Mouse (Mus musculus) brown adipose tissue, adult 24 weeks (tissue): ENCODE measurements at regions not wholly inside any gene's neighbourhood (a gene's known extent, or its start where the extent isn't known, plus 50 kb on each side); places are given as distances from the start of the nearest gene placed in this dataset.
"Not testable (repeated sequence)": the region's sequence is repeated elsewhere in the genome, so short reads cannot be mapped to it uniquely, and the experiment has no call there.

Source experiments
- H3K27ac ChIP-seq: fragments of 200-500 bp; replicated peaks from 2 replicates; pipeline ENCODE4 v1.5.1; 2012; ENCODE audit warnings: low read depth, mild to moderate bottlenecking, low read length
- H3K4me1 ChIP-seq: fragments of 200-500 bp; 2 replicates; pipeline ENCODE4 v1.6.1; 2012; ENCODE audit warnings: low read length, mixed read lengths; ENCODE audit not compliant: control insufficient read depth, insufficient read depth, insufficient read length
- H3K4me3 ChIP-seq: fragments of 200-500 bp; 2 replicates; pipeline ENCODE4 v1.5.1; 2012; ENCODE audit warnings: low read depth, mild to moderate bottlenecking, low read length, moderate library complexity; ENCODE audit not compliant: insufficient read depth

DNA sequence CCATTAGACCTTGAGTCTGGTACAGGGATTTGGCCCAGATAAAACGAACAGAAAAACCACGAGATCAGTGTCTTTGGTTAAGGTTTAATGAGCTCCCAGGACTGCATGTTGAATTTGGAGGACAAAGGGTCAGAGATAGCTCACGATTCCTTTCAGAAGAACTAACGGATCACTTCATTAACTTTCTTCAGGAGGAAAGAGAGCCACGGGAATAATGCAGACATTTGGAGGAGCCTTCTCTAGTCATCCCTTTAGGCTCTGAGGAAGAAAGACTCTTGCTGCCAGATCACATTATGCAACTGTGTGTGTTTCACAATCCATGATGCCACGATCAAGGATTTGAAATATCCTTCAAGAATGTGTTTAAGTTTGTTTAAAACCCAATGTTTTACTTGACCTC lies 83.7 kb upstream of the Gm12728 start:
- H3K4me1 ChIP-seq: no peaks in the 10 kb centered on the region
- H3K4me3 ChIP-seq: no peak overlapping the region
- no peak overlapping the region for H3K27ac ChIP-seq

DNA sequence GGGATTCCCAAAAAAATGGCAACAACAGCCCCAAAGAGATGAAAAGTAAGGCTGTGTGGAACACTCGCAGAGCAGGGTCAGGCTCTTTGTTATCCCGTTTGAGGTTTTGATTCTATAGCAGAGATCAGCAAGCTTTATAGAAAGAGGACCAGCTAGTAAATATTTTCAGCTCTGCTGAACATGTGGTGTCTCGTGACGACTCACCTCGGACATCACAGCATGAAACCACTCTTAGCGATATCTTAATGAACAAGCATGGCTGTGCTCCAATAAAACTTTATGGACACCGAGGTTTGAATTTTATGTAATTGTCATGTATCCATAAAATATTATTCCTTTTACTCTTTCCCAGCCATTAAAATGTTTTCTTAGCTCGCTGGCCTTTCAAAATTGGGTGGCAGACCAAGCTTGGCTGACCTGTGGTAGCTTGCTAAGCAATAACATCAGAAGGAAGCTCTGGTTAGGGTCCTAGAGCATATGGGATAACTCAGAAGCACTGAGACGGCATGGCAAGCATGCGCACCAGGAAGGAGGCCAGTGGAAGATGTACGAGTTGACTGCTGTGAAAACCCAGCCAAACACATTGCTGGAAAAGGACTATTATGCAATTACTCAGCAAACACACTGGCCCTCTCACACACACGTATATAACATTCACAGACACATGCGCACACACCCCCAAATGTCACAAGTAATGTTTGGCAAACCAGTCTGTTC lies 81.4 kb upstream of the Gm12728 start:
- no peaks in the 10 kb centered on the region for H3K4me1 ChIP-seq
- H3K27ac ChIP-seq: no peak overlapping the region
- no peak overlapping the region for H3K4me3 ChIP-seq

DNA sequence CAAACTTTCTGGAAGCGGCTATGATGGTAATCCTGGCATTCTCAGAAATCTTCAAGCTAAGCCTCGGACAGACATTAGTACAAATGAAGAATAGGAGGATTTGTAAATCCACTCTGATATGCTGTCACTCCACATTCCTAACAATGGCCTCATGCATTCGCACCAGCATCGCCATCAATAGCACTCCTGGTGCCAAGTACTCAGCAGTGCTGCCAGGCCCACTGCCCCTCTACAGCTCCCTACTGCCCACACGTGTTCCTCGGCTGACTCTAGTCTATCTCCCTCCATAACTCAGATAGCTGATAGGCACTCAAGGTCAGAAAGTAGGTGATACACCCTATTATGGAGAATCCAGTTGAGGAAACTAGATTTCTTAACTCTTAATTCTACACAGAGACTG lies 75.7 kb upstream of the Gm12728 start:
- H3K27ac ChIP-seq: no peak overlapping the region
- no peak overlapping the region for H3K4me3 ChIP-seq
- H3K4me1 ChIP-seq: no peaks in the 10 kb centered on the region

DNA sequence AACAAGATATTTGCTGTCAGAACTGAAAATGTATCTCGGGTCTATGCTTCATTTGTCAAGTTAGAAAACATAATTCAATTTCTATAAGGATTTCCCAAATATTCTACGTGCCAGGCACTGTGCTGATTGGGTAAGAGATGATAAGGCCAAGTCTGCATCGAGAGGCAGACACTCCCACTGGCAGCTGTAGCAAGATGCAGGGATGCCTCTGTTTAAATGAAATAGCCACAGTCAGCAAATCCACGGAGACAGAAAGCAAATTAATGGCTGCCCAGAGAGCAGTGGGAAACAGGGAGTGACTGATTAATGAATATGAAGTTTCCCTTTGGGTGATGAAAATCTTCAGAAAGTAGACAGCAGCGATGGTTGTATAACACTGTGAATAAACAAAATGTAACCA lies 71.6 kb upstream of the Gm12728 start:
- no peak overlapping the region for H3K27ac ChIP-seq
- H3K4me3 ChIP-seq: no peak overlapping the region
- no peaks in the 10 kb centered on the region for H3K4me1 ChIP-seq

DNA sequence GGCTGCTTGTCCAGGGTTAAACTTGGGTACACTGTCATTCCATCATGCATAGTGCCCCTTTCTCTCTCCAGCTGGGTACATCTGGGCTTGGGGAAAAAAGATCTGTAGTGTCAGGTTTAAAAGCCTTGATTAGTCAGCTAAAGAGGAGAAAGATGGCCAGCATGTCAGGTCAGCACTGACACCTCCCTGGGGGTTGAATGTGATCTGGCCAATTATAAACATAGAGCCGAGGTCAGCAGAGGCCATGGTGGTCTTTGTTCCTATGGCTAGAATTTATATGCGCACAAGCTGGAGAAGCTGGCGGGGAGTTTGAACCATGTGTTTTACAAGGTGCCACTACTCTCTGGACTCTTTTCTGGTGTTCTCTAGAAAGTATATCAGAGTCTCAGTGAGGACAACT lies 61.0 kb upstream of the Gm12728 start:
- H3K4me3 ChIP-seq: no peak overlapping the region
- H3K4me1 ChIP-seq: no peaks in the 10 kb centered on the region
- no peak overlapping the region for H3K27ac ChIP-seq

DNA sequence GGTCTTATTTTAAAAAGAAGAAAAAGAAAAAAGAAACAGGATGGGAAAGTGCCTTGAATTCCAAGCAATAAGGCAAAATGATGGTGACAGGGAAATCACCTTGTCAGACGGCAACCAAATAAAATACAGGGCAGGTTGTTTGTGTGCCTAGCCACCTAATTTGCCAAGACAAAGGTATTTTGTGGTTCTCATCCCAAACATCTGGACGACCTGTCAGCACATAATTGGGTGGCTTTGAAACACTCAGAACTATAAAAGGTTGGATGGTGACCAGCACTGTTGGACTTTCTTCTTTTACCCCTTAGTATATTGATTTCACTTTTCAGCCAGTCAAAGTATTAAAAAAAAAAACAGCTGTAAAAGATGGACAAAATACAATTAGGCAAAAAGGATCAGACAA lies 58.8 kb upstream of the Gm12728 start:
- Histone ChIP-seq H3K27ac (no peak overlapping the region), H3K4me3 (no peak overlapping the region), H3K4me1 (no peaks in the 10 kb centered on the region)

DNA sequence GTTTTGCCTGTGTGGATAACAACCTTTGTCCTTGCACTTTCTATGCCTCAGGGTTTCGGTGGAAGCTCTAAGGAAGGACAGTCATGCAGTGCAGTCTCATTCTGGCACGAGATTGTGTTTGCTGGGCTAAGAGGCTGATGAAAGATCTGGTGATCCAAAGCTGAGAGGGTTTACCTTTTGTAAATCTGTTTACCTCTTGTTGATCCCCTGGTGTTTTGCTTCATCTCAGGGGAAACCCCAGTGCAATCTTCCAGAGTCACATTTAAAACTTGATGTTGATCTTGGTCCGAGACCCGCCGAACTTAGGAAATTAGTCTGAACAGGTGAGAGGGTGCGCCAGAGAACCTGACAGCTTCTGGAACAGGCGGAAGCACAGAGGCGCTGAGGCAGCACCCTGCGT lies 54.6 kb upstream of the Gm12728 start:
- H3K4me3 ChIP-seq, H3K4me1 ChIP-seq, H3K27ac ChIP-seq: not testable (repeated sequence)
